Mouse (Mus musculus) heart, adult 2 months (tissue): ENCODE data around the gene Gigyf1.

Experiments used
- CTCF ChIP-seq: fragments of 200-600 bp; IDR thresholded peaks from 2 replicates; pipeline ENCODE4 v1.8.1; 2022; ENCODE audit warnings: antibody characterized with exemption, mild to moderate bottlenecking, moderate library complexity
- POLR2A ChIP-seq: fragments of 200-500 bp; IDR thresholded peaks from 2 replicates; pipeline ENCODE4 v1.6.1; 2011; ENCODE audit warnings: mild to moderate bottlenecking, low read depth, low read length, control low read depth; ENCODE audit not compliant: insufficient read depth

DNA sequence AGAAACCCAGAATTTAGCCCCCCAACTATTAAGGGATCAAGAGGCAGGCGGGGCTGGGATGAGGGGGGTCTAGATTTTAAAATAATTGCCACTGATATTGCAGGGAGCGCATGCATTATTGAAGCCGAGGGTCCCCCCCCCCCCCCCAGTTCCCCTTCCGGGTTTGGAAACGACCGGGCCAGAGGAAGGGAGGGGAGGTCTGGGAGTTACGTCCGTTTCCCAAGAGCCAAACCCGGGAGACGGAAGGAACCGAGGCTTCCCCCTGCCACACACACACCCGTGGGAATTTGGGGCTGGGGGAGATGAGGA is 14.4 kb downstream of the Gigyf1 start:
- TF ChIP-seq CTCF (no peak), POLR2A (no peak)
